Mouse (Mus musculus): ENCODE measurements around the gene Tmem45a. TPM values are rescaled to one million over a fixed set of nuclear protein-coding genes. Genes with fewer than 3 reads are reported as not detected.

Gene Tmem45a
- total RNA-seq, 1 experiment from 2014 or later = 3.6 TPM

DNA sequence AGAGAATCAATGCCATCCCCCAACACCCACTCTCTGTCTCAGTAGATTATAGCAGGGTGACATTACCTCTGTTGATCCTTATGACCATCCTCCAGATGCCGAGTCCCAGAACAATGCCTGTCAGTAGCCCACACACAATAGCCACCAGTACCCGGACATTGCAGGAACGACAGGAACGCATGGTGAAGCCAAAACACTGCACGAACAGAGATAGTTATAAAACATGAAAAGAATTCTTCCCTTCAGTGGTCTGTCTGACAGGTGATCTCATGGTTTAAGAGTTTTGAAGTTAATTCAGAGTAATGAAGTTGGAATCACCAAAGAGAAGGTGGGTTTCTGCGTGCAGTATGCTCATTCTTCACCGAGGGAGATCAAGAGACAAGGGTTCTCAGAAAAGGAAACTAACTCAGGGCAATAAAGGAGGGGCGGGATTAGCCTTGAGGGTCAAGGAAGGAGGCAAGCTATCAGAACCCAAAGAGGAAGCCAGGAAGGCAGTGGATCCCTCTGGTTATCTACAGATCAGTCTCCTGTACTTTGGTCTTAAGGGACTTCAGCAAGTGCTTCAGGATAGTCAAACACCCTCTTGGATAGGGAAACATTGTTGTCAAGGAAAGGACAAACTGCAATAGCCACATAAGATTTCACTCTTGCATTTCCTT is 90.4 kb downstream of the Tmem45a start, which contains the start of gene Adgrg7:
Gene Adgrg7, minus strand, starts transcription at position 375 of the 659 bp plus-strand sequence.
- no peak for DNase-seq

GRCm38 (mm10) chr16:56794383-56795144 is 91.4 kb downstream of the Tmem45a start:
- no peak for DNase-seq

DNA sequence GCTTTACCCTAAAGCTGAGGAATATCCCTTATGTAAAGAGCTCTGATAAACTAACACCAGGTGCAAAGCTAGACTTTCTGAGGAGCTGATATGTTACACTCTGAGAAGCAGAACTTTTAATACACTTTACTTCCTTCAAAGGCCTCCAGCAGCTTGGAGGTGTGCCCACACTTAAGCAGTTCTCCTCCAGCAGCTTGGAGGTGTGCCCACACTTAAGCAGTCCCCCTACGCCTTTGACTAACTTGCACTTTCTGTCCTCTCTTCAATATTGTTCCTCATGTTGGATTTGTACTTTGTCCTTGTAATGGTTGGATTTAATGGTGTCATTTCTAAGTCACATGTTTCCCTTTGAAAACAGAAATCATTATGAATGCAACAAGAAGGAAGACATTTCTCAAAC is 92.2 kb downstream of the Tmem45a start:
- no peak for DNase-seq

DNA sequence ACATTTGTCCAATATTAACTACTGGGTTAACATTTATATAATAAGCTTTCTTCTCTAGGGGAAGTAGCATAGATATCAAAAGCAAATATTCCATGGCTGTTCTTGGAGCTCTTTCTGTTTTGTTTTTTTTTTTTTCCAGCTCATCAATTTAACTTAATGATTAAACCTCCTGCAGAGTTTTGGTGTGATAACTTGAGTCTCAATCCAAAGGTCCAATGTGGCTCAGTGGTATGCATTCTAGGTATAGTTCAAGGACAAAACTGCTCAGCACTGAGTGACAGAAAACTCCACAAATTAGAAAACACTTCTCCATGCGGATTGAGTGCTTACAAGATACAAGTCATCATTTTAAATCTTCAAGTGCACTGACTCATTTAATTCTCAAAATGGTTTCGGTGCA is 100.0 kb downstream of the Tmem45a start:
- no peak for DNase-seq

GRCm38 (mm10) chr16:56771163-56772105 is 114.5 kb downstream of the Tmem45a start:
- DNase-seq = no peak

Other genes with a start within 250 kb of the Tmem45a start
- gene Tfg, start 168.7 kb downstream of the Tmem45a start, total RNA-seq (2021) = 66.0 and 79.1 TPM in 2 replicates
- not detected in 2 replicates for gene Adgrg7, start 90.3 kb downstream of the Tmem45a start, total RNA-seq (2021)
- not detected in 2 replicates for gene Lnp1, start 41.9 kb upstream of the Tmem45a start, total RNA-seq (2021)
- not detected in 2 replicates for gene Tmem45a2, start 185.2 kb upstream of the Tmem45a start, total RNA-seq (2021)
- 51.5 and 55.6 TPM in 2 replicates for gene Tomm70a, start 235.5 kb upstream of the Tmem45a start, total RNA-seq (2021)